Mouse (Mus musculus): ENCODE measurements around the gene Map6d1. TPM values are rescaled to one million over a fixed set of nuclear protein-coding genes. Genes with fewer than 3 reads are reported as not detected.

Map6d1 gene
- total and polyA plus RNA-seq, 2 experiments, result not detected

DNA sequence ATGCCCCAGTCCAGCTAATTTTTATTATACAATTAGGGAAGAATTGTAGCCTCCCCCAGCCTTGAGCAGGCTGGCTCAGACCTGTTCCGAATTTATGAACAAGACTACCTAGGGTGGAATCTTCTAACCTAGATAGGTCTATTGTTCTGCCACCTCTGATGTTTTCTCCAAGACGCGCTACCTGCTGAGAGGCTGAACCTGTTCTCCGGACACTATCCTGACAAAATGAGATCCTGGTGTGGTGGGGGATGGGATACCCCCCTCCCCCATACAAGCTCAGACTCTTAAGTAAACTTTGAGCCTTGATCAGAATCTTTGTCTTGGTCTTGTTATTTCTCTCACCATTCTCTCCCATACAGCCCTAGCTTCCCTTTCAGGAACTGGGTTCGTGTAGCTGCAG is 16.8 kb upstream of the Map6d1 start:
- H3K27me3 ChIP-seq (ENCODE audit: control insufficient read depth, insufficient read depth, low read length), result no peaks in the 10 kb centered on the region
- H3K36me3 ChIP-seq (ENCODE audit: control insufficient read depth, insufficient read depth, low read length), result no peaks in the 10 kb centered on the region
- no peaks in the 10 kb centered on the region for H3K79me2 ChIP-seq (ENCODE audit: control insufficient read depth, insufficient read depth, low read length)
- 88% methylated on average over 5 of the region's 5 CpGs for WGBS
- no peak overlapping the region for H3K27ac ChIP-seq (replicated peaks; ENCODE audit: insufficient read depth, low read depth, low read length)
- DNase-seq (ENCODE audit: extremely low read depth, low read depth, low spot score), result no peak
- H3K4me3 ChIP-seq (ENCODE audit: insufficient read depth, low read depth, low read length), result no peak overlapping the region
- H3K9ac ChIP-seq (ENCODE audit: low read depth, low read length), result no peak overlapping the region
- no peak for TF ChIP-seq POLR2A (IDR thresholded peaks at IDR 0.05; ENCODE audit: extremely low read depth, insufficient read depth, low read length)
- no peak for TF ChIP-seq CTCF (IDR thresholded peaks at IDR 0.05; ENCODE audit: low read depth, low read length)
- H3K4me1 ChIP-seq (ENCODE audit: control insufficient read depth, insufficient read depth, low read length), result no peaks in the 10 kb centered on the region

DNA sequence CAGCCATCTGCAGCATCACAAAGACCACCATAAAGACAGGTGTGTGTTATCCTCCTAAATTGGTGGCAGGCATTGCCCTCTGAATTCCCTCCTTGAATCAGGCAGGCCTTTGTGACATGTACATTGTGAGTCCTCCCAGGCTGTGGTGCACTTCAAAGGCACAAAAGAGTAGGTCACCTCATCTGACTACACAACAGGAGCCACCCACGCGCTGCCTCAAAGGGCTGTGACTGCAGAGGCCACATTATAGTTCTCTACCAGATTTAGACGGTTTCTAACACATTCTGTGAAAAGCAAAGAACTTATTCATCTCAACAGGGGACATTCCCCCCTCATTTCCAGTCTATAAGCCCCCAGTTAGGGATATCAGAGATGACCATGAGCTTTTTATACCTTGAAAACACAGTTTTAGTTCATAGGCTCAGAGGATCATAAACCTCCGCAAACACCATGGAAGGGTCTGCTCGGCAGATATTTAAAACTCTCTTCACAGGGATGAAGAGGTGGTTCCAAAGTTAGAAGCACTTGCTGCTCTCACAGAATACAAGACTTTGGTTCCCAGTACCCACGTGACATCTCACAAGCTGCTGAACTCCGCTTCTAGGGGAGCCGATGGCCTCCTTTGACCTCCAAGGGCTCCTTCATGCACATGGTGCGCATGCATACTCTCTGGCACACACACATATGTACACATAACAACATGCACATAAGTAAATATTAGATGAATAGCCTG is 7.5 kb upstream of the Map6d1 start:
- TF ChIP-seq CTCF (IDR thresholded peaks at IDR 0.05; ENCODE audit: low read depth, low read length) (no peak), POLR2A (IDR thresholded peaks at IDR 0.05; ENCODE audit: extremely low read depth, insufficient read depth, low read length) (no peak)
- no peaks in the 10 kb centered on the region for H3K27me3 ChIP-seq (ENCODE audit: control insufficient read depth, insufficient read depth, low read length)
- 88% methylated on average over 9 of the region's 9 CpGs for WGBS
- no peaks in the 10 kb centered on the region for H3K36me3 ChIP-seq (ENCODE audit: control insufficient read depth, insufficient read depth, low read length)
- no peak for DNase-seq (ENCODE audit: extremely low read depth, low read depth, low spot score)
- no peaks in the 10 kb centered on the region for H3K79me2 ChIP-seq (ENCODE audit: control insufficient read depth, insufficient read depth, low read length)
- H3K4me3 ChIP-seq (ENCODE audit: insufficient read depth, low read depth, low read length), result no peak overlapping the region
- H3K4me1 ChIP-seq (ENCODE audit: control insufficient read depth, insufficient read depth, low read length), result no peaks in the 10 kb centered on the region
- no peak overlapping the region for H3K27ac ChIP-seq (replicated peaks; ENCODE audit: insufficient read depth, low read depth, low read length)
- H3K9ac ChIP-seq (ENCODE audit: low read depth, low read length), result no peak overlapping the region

DNA sequence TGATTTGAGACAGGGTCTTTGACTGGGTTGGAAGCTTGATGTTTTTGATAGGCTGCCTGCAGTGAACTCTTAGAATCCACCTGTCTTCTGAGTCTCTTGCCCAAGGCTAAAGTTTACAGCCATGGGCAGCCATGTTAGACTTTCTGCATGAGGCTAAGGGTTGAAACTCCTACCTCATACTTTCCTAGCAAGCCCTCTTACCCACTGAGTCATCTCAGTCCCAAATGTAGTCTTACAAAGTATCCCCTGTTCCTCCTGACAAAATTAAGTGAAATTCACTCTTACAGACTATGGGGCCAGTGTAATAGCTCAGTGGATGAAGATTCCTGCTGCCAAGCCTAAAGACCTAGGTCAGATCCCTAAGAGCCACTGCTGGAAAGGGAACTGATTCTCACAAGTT is 5.9 kb upstream of the Map6d1 start:
- TF ChIP-seq POLR2A (IDR thresholded peaks at IDR 0.05; ENCODE audit: extremely low read depth, insufficient read depth, low read length), result no peak
- TF ChIP-seq CTCF (IDR thresholded peaks at IDR 0.05; ENCODE audit: low read depth, low read length), result no peak
- Histone ChIP-seq H3K27me3 (ENCODE audit: control insufficient read depth, insufficient read depth, low read length) (no peaks in the 10 kb centered on the region), H3K4me1 (ENCODE audit: control insufficient read depth, insufficient read depth, low read length) (no peaks in the 10 kb centered on the region), H3K79me2 (ENCODE audit: control insufficient read depth, insufficient read depth, low read length) (no peaks in the 10 kb centered on the region), H3K27ac (replicated peaks; ENCODE audit: insufficient read depth, low read depth, low read length) (no peak overlapping the region), H3K9ac (ENCODE audit: low read depth, low read length) (no peak overlapping the region), H3K36me3 (ENCODE audit: control insufficient read depth, insufficient read depth, low read length) (no peaks in the 10 kb centered on the region), H3K4me3 (ENCODE audit: insufficient read depth, low read depth, low read length) (no peak overlapping the region)
- no peak for DNase-seq (ENCODE audit: extremely low read depth, low read depth, low spot score)

DNA sequence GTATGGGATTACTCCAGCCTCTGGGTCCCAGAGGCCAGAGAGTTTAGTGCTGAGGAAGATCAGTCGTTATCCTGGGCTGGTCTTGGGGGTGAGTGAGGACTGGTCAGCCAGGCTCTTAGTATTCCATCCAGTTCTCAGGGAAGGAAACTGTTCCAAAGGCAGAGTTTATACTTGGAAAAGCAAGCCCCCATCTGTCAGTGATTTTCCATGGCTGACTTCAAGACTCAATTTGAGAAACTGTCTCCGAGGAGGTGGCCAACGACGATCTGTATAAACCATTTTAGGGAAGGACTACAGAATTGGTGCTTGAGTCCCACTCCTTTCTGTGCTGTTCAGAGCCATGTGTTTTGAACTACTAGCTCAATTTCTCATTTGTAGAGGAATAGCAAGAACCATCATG is 2.5 kb downstream of the Map6d1 start:
- no peaks in the 10 kb centered on the region for H3K79me2 ChIP-seq (ENCODE audit: control insufficient read depth, insufficient read depth, low read length)
- TF ChIP-seq POLR2A (IDR thresholded peaks at IDR 0.05; ENCODE audit: extremely low read depth, insufficient read depth, low read length), result no peak
- TF ChIP-seq CTCF (IDR thresholded peaks at IDR 0.05; ENCODE audit: low read depth, low read length), result no peak

DNA sequence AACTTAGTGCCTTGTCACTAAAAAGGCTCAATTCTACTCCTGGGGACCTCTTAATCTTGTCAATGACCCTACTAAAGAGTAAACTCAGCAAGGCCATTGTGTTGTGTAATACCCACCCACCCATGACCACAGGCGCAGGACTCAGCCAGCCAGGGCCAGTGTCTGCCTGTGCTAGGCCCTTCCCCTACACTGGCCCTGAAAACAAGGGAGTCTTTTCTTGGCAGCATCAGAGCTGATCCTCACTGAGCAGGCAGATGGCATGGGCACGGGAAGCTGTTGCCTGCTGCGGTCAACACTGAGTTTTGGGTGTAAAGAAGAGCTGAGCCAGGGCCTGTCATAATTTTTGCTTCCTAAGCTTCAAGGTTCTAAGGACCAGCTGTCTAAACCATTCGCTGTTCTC is 3.7 kb downstream of the Map6d1 start:
- H3K79me2 ChIP-seq (ENCODE audit: control insufficient read depth, insufficient read depth, low read length), result no peaks in the 10 kb centered on the region
- no peak overlapping the region for H3K4me3 ChIP-seq (ENCODE audit: insufficient read depth, low read depth, low read length)
- no peak for TF ChIP-seq CTCF (IDR thresholded peaks at IDR 0.05; ENCODE audit: low read depth, low read length)
- TF ChIP-seq POLR2A (IDR thresholded peaks at IDR 0.05; ENCODE audit: extremely low read depth, insufficient read depth, low read length), result no peak
- 64% methylated on average over 4 of the region's 4 CpGs for WGBS
- peaks cover 9% of the 10 kb centered on the region for H3K27me3 ChIP-seq (ENCODE audit: control insufficient read depth, insufficient read depth, low read length)
- no peak for DNase-seq (ENCODE audit: extremely low read depth, low read depth, low spot score)
- no peak overlapping the region for H3K27ac ChIP-seq (replicated peaks; ENCODE audit: insufficient read depth, low read depth, low read length)
- no peak overlapping the region for H3K9ac ChIP-seq (ENCODE audit: low read depth, low read length)
- H3K36me3 ChIP-seq (ENCODE audit: control insufficient read depth, insufficient read depth, low read length), result no peaks in the 10 kb centered on the region
- peaks cover 3% of the 10 kb centered on the region for H3K4me1 ChIP-seq (ENCODE audit: control insufficient read depth, insufficient read depth, low read length)

More for the DNA sequence above, 2.5 kb downstream of the Map6d1 start:
- Histone ChIP-seq H3K4me3 (ENCODE audit: insufficient read depth, low read depth, low read length) (no peak overlapping the region), H3K36me3 (ENCODE audit: control insufficient read depth, insufficient read depth, low read length) (no peaks in the 10 kb centered on the region), H3K4me1 (ENCODE audit: control insufficient read depth, insufficient read depth, low read length) (peaks cover 3% of the 10 kb centered on the region), H3K27me3 (ENCODE audit: control insufficient read depth, insufficient read depth, low read length) (peaks cover 9% of the 10 kb centered on the region), H3K9ac (ENCODE audit: low read depth, low read length) (no peak overlapping the region), H3K27ac (replicated peaks; ENCODE audit: insufficient read depth, low read depth, low read length) (no peak overlapping the region)
- no peak for DNase-seq (ENCODE audit: extremely low read depth, low read depth, low spot score)
- 94% methylated on average over 4 of the region's 4 CpGs for WGBS

DNA sequence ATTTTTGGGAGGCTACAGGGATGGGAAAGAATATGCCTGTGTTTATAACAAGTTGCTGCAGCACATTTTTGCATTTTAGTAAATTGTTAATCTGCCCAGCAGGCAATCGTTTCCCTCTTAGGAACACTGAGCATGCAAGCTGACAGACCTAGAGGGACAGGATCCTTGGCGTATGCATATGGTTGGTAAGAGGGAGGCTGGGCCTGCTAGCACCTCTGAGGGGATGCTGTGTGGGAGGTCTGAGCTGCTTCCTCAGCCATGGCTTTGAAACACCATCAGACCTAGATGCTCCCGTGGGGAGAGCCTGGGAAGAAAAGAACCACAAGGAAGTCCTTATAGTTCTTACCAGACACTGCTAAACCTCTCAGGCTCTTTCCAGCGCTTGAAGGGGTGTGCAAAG is 6.8 kb downstream of the Map6d1 start:
- DNase-seq (ENCODE audit: extremely low read depth, low read depth, low spot score), result no peak
- TF ChIP-seq POLR2A (IDR thresholded peaks at IDR 0.05; ENCODE audit: extremely low read depth, insufficient read depth, low read length) (no peak), CTCF (IDR thresholded peaks at IDR 0.05; ENCODE audit: low read depth, low read length) (no peak)
- H3K27me3 ChIP-seq (ENCODE audit: control insufficient read depth, insufficient read depth, low read length), result no peaks in the 10 kb centered on the region
- no peaks in the 10 kb centered on the region for H3K4me1 ChIP-seq (ENCODE audit: control insufficient read depth, insufficient read depth, low read length)
- WGBS, result 73% methylated on average over 4 of the region's 4 CpGs
- H3K9ac ChIP-seq (ENCODE audit: low read depth, low read length), result no peak overlapping the region
- H3K79me2 ChIP-seq (ENCODE audit: control insufficient read depth, insufficient read depth, low read length), result no peaks in the 10 kb centered on the region
- H3K4me3 ChIP-seq (ENCODE audit: insufficient read depth, low read depth, low read length), result no peak overlapping the region
- peaks cover 4% of the 10 kb centered on the region for H3K36me3 ChIP-seq (ENCODE audit: control insufficient read depth, insufficient read depth, low read length)
- H3K27ac ChIP-seq (replicated peaks; ENCODE audit: insufficient read depth, low read depth, low read length), result no peak overlapping the region
